Mouse (Mus musculus): Measurements from ENCODE around the gene Pagr1a.
A peak's percentile ranks its signal among the peaks of the same experiment; 100 is the strongest.

Gene Pagr1a

DNA sequence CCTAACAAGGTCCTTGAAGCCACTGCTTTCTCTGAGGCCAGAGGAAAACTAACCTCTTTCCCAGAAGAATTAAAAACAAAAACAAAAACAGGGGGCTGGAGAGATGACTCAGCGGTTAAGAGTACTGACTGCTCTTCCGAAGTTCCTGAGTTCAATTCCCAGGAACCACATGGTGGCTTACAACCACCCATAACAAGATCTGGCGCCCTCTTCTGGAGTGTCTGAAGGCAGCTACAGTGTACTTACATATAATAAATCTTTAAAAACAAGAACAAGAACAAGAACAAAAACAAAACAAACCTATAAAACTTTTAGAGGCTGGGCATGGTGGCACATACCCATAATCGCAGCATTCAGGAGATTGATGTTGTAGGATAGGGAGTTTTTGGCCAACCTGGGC is 20.7 kb downstream of the Pagr1a start:
- DNase-seq = no peak

DNA sequence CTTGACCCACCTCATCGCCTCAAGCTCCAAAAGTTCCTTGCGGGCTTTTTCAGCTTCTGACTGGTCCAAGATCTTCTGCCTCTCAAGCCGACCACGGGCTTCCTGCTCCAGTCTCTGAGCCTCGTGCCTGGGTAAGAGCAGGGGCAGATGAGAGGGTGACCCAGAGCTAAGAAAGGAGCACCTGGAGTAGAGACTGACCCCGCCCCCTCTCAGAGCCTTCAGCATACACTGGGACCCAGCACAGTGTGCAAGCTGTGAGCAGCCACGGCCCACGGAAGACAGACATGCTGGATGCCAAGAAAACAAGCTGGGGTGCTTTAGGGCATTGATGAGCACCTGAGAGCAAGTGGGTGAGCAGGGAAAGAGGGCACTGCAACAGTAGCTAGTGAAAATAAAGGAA is 28.3 kb downstream of the Pagr1a start:
- no peak for DNase-seq

DNA sequence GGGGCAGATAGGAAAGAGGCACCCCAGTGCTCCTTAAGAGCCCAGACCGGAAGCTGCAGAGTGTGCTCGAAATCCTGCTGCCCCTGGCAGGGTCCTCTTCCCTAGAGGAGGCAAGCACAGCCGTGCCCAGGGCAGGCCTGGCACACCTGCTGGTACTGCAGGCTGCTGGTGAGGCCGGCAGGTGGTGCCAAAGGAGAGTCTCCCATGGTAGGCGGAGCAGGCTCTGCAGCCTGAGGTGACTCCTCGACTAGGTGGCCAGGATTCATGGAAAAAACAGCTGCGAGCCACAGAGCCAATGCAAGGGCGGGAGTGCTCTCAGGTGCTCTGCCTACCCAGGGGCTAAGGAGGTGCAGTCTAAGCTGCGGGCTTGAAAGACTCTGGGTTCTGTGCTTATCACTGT is 30.8 kb downstream of the Pagr1a start:
- DNase-seq = peak; percentile 93

DNA sequence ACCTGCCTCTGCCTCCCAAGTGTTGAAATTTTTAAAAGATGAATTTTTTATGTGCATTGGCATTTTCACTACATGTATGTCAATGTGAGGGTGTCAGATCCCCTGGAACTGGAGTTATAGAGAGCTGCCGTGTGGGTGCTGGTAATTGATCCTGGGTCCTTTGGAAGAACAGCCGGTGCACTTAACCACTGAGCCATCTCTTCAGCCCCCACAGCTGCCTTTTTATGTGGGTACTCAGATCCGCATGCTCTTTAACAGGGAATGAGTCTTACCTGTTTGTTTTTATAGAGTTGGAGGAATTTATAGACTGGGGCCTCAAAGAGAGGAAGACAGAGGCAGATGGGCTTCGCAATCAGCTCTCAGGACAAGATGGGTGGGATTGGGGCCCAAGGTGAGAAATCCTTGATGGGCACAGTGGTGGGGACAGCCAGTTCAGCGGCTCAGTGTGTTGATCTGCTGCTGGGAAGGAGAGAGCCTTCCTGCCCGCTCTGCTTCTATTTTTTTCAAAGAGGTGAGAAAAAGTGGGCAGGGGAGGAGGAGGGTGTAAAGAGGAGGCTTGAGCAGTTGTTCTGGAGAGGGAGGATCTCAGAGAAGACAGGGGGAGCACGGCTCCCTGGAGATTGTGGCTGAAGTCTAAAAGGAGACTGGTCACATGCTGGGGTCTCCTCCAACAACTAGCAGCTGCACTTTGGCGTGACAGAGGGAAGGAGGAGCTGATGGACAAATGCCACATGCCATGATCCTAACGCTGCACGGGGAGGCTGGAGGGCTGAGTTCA is 32.3 kb downstream of the Pagr1a start:
- no peak for DNase-seq

DNA sequence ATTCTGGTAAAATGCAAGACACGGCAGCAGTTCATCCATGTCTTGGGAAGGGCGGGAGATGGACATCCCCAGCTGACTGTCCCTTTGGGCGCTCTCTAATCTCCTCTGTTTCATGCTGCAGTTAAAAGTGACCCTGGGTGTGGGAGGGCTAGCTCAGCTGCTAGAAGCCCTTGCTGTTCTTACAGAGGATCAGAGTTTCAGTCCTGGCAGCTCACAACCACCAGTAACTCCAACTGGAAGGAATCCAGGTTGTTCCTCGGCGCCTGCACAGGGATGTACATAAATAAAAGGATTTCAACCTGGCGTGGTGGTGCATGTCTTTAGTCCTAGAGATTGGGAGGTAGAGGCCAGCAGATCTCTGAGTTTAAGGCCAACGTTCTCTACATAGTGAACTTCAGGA is 34.0 kb downstream of the Pagr1a start:
- DNase-seq = no peak

DNA sequence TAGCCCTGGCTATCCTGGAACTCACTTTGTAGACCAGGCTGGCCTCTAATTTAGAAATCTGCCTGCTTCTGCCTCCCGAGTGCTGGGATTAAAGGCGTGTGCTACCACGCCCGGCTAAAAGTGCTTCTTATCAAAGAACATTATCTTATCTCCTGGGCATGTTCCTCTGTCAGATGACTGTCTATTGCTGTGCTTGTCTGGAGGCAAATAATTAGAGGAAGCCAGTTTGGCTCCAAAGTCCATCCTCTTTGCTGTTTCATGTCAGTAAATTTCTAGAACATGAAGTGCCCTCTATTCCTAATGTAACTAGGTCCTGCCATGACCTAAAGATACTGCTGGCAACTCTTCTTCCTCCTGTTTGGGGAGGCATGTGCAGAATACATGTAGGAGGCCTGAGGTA is 35.1 kb downstream of the Pagr1a start:
- no peak for DNase-seq

DNA sequence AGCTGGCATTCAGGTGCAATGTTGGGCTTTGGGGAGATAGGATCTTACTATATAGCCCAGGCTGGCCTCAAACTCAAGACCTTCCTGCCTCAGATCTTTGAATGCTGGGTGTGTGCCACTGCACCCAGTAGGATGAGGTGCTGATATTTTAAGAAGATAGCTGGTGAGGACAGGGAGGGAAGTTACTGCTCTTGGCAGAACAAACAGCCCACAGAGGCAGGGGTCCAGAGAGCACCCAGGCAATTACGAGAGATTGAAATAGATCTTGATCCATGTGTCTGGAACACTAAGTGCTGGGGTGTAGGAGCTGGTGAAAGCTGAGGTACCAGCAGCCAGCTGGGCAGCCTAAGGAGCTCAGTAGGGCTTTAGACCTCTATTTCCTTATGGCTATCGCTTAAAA is 35.6 kb downstream of the Pagr1a start:
- DNase-seq = no peak

DNA sequence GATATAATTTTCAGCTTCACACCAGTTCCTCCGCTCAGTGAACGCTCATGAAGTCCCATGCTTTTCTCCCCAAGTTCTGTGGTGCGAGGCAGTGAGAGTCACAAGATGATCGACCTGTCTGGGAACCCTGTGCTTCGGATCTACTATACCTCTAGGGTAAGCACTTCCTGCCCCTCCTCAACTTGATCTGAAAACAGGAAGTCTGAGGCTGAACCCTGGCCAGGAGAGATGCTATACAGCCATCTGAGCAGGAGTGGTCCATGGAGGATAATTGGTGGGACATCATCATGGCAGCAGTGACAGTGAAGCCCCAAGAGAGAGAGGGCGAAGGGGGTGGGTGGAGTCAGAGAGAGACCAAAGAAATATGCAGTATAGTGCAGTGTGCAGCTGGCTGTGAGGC is 38.3 kb downstream of the Pagr1a start:
- DNase-seq = no peak

DNA sequence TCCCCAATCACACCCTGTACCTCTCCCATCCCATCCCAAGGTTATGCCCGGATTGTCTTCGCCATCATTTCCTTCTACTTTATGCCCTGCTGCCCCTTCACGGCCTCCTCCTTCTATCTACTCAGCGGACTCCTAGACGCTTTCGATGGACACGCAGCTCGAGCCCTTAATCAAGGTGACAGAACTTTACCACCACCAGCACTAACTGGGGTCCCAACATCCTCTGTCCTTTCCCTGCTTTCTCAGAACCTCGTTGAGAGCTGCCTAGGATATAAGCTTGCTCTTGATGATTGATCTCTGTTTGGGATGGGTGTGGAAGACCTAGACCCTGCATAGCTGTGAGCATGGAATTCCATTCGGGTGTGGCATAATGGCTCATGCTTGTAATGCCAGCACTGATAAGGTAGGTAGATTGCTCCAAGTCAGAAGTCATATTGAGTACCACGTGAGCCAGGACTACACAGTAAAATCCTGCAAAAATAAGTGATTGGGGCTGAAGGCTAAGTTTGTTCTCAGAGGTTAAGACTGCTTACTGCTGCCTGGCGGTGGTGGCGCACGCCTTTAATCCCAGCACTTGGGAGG is 40.2 kb downstream of the Pagr1a start:
- DNase-seq = no peak

DNA sequence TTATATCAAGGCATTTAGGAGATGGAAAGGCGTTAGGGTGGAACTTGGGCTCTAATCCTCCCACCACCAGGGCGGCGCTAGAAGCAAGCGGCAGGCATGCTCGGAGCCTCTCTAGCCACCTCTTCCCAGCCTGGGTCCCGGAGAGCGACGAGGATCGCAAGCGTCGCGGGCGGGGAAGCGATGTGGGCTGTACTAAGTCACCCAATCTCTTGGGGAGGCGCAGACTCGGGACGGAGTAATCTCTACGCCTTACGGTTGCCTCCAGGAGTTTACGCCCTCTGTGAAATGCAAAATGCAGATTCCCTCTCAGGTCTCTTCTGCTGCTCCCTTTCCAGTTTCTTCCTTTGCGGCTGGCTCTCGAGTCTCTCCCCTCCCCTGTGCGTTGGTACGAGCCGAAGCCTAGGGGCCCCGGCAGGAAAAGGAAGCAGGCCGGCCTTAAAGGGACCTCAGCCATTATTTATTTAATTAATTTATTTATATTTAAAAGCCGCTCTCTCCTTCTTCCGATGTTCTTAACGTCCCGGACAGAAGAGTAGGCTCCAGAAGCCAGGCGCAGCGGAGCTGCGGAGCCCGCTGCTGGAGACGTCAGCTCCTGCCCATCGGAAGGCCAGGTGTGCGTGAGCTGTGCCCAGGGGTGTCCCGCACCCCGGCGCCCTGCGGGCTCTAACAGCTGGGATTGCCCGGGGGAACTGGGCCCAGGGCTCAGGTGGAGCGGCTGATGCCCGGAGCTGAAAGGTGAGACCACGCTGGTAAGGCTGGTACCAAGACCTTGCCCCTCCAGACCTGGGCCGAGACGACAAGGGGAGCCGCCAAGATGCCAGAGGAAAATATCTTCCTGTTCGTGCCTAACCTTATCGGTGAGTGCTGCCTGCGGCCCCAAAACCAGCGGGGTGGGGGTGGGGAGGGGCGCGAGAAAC is 40.9 kb downstream of the Pagr1a start, which contains the start of gene Cdiptos:
Cdiptos (minus strand) TSS at position 149 of the 917 bp plus-strand sequence.
- DNase-seq = peak; percentile 99

DNA sequence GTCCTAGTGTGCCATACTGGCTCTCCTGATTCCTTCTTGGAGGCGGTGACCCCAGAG is 41.4 kb downstream of the Pagr1a start, which contains the start of gene Cdipt:
Cdipt (plus strand) TSS at position 22 of the 57 bp plus-strand sequence.
- DNase-seq = no peak

DNA sequence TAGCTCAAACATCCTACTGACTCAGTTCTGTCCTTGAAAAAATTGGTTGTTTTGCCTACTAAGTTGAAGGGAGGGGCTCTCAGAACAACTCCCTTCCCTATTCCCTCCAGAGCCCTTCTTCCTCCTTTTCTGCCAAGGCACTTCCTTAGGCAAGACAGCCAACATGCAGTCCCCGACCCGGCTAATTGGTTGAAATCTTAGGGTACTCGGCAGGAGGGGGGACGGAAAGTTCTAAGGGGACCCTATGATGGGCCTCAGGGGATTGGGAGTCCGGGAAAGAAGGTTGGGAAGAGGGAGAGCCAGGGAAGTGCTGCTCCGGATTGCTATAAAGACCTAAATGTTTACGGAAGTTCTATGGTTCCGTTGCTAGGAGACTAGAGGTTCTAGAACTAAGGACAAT is 41.7 kb downstream of the Pagr1a start:
- DNase-seq = peak; percentile 97

DNA sequence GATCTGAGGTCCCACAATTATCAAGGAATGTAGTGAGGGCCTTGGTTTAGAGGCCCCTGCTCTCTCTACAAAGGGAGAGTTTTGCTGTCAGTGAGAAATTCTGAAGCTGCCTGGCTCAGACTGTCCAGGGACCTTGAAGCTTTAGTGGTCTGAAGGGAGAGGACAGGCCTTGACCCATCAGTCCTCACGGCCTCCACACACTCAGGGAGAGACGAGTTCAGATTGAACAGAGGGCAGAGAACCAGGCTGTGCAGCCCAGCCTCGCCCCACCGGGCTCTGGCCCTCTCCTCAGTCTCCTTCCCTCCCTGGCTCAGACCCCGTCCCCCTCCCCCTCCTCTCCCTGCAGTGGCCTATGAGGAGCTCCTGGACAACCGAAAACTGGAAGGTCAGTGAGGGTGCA is 49.8 kb downstream of the Pagr1a start:
- DNase-seq = no peak

DNA sequence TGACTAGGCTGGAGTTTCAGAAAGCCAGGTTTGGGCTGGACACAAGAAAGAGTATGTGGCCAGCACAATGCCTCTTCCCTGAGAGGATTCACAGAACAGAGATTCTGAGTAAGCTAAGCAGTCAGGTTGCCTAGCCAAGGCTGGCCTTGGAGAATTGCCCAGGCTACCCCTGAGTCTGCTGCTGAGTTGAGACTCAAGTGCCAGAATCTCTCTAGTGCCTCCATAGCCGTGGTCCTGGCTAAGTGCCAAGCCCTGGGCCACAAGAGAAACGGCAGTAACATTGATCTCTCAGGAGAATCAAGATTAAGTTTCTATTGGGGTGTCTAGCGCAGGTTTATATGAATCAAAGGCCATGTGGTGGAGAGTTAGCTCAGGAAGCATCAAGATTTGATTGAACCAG is 51.6 kb downstream of the Pagr1a start:
- no peak for DNase-seq

Measured in heart, adult 11 months (tissue).